Mouse (Mus musculus): Measurements from ENCODE around the gene Sh3pxd2a. TPM values are rescaled to one million over a fixed set of nuclear protein-coding genes. Genes with fewer than 3 reads are reported as not detected.

The Sh3pxd2a gene
- total and polyA plus RNA-seq, 3 experiments, result 3.9 to 11.3 TPM; not detected in 1

- no peaks in the 10 kb centered on the region for H3K79me2 ChIP-seq (ENCODE audit: control insufficient read depth, insufficient read depth, low read length, poor library complexity)
- no peak overlapping the region for H3K27ac ChIP-seq (ENCODE audit: control insufficient read depth, low read depth, low read length)
- peaks cover 0 to 2% of the 10 kb centered on the region in 2 experiments; a peak in 1 of 4 replicates for H3K27me3 ChIP-seq (ENCODE audit: control insufficient read depth in 1 of 2, insufficient read depth in 2 of 2, low read length in 2 of 2)
- H3K9ac ChIP-seq (ENCODE audit: control insufficient read depth, low read depth, low read length, poor library complexity, severe bottlenecking), result no peak overlapping the region
- H3K4me1 ChIP-seq (ENCODE audit: control insufficient read depth in 1 of 2, insufficient read depth in 2 of 2, low read length in 2 of 2), result no peaks in the 10 kb centered on the region
- no peak for DNase-seq (ENCODE audit: low read depth, low spot score)
- TF ChIP-seq HCFC1 (IDR thresholded peaks at IDR 0.05; ENCODE audit: low read depth, low read length), result no peak
- no peak for TF ChIP-seq USF2 (IDR thresholded peaks at IDR 0.05; ENCODE audit: borderline replicate concordance in 1 of 2, insufficient read depth in 1 of 2, low read depth in 1 of 2, low read length in 2 of 2)
- TF ChIP-seq POLR2A (IDR thresholded peaks at IDR 0.05; ENCODE audit: control insufficient read depth in 1 of 2, insufficient read depth in 1 of 2, low read depth in 1 of 2, low read length in 2 of 2, poor library complexity in 1 of 2), result no peak
- no peaks in the 10 kb centered on the region for H3K36me3 ChIP-seq (ENCODE audit: control insufficient read depth in 1 of 2, insufficient read depth in 2 of 2, low read length in 2 of 2)
- H3K4me3 ChIP-seq (ENCODE audit: control insufficient read depth in 1 of 2, insufficient read depth in 1 of 2, low read depth in 2 of 2, low read length in 2 of 2), result no peak overlapping the region
- H3K9me3 ChIP-seq (replicated peaks; ENCODE audit: insufficient read depth, low read length), result no peaks in the 10 kb centered on the region
Observed at GRCm38 (mm10) chr19:47448618-47449151, 15.5 kb downstream of the Sh3pxd2a start.

GRCm38 (mm10) chr19:47446841-47447365, 17.3 kb downstream of the Sh3pxd2a start:
- Histone ChIP-seq H3K4me1 (ENCODE audit: control insufficient read depth in 1 of 2, insufficient read depth in 2 of 2, low read length in 2 of 2) (no peaks in the 10 kb centered on the region), H3K27ac (ENCODE audit: control insufficient read depth, low read depth, low read length) (no peak overlapping the region), H3K4me3 (ENCODE audit: control insufficient read depth in 1 of 2, insufficient read depth in 1 of 2, low read depth in 2 of 2, low read length in 2 of 2) (no peak overlapping the region), H3K36me3 (ENCODE audit: control insufficient read depth in 1 of 2, insufficient read depth in 2 of 2, low read length in 2 of 2) (no peaks in the 10 kb centered on the region), H3K9ac (ENCODE audit: control insufficient read depth, low read depth, low read length, poor library complexity, severe bottlenecking) (no peak overlapping the region), H3K9me3 (replicated peaks; ENCODE audit: insufficient read depth, low read length) (no peaks in the 10 kb centered on the region), H3K27me3 (ENCODE audit: control insufficient read depth in 1 of 2, insufficient read depth in 2 of 2, low read length in 2 of 2) (peaks cover 0 to 2% of the 10 kb centered on the region in 2 experiments; a peak in 1 of 4 replicates), H3K79me2 (ENCODE audit: control insufficient read depth, insufficient read depth, low read length, poor library complexity) (no peaks in the 10 kb centered on the region)
- no peak for DNase-seq (ENCODE audit: low read depth, low spot score)
- TF ChIP-seq USF1 (IDR thresholded peaks at IDR 0.05; ENCODE audit: low read depth, low read length), result no peak
- TF ChIP-seq TCF12 (IDR thresholded peaks at IDR 0.05; ENCODE audit: low read depth, low read length), result no peak
- no peak for TF ChIP-seq SMC3 (IDR thresholded peaks at IDR 0.05; ENCODE audit: low read depth, low read length)

GRCm38 (mm10) chr19:47446130-47446529, 18.1 kb downstream of the Sh3pxd2a start:
- H3K79me2 ChIP-seq (ENCODE audit: control insufficient read depth, insufficient read depth, low read length, poor library complexity), result no peaks in the 10 kb centered on the region
- H3K9ac ChIP-seq (ENCODE audit: control insufficient read depth, low read depth, low read length, poor library complexity, severe bottlenecking), result no peak overlapping the region
- no peaks in the 10 kb centered on the region for H3K36me3 ChIP-seq (ENCODE audit: control insufficient read depth in 1 of 2, insufficient read depth in 2 of 2, low read length in 2 of 2)
- no peaks in the 10 kb centered on the region for H3K9me3 ChIP-seq (replicated peaks; ENCODE audit: insufficient read depth, low read length)
- H3K4me3 ChIP-seq (ENCODE audit: control insufficient read depth in 1 of 2, insufficient read depth in 1 of 2, low read depth in 2 of 2, low read length in 2 of 2), result no peak overlapping the region
- H3K27me3 ChIP-seq (ENCODE audit: control insufficient read depth in 1 of 2, insufficient read depth in 2 of 2, low read length in 2 of 2), result peaks cover 0 to 2% of the 10 kb centered on the region in 2 experiments; a peak in 1 of 4 replicates
- no peak for DNase-seq (ENCODE audit: low read depth, low spot score)
- TF ChIP-seq HCFC1 (IDR thresholded peaks at IDR 0.05; ENCODE audit: low read depth, low read length) (no peak), KAT2A (conservative IDR thresholded peaks at IDR 0.05; ENCODE audit: low read depth, low read length) (no peak), MAZ (IDR thresholded peaks at IDR 0.05; ENCODE audit: low read depth, low read length) (no peak), GABPA (IDR thresholded peaks at IDR 0.05; ENCODE audit: low read depth, low read length) (no peak), RAD21 (IDR thresholded peaks at IDR 0.05; ENCODE audit: low read depth, low read length) (no peak), TCF12 (IDR thresholded peaks at IDR 0.05; ENCODE audit: low read depth, low read length) (no peak), BHLHE40 (IDR thresholded peaks at IDR 0.05; ENCODE audit: borderline replicate concordance, low read depth, low read length) (no peak), CHD1 (IDR thresholded peaks at IDR 0.05; ENCODE audit: low read depth, low read length) (no peak)
- H3K27ac ChIP-seq (ENCODE audit: control insufficient read depth, low read depth, low read length), result no peak overlapping the region
- no peaks in the 10 kb centered on the region for H3K4me1 ChIP-seq (ENCODE audit: control insufficient read depth in 1 of 2, insufficient read depth in 2 of 2, low read length in 2 of 2)
